Mouse (Mus musculus) forelimb bud, embryonic 11.5 days (tissue): Measurements from ENCODE around the gene Rusc2.

ENCODE experiments used
- DNase-seq: peaks from one replicate; pipeline ENCODE4 v3.0.0-alpha.2; 2012; ENCODE audit warnings: low read depth, low spot score

The Rusc2 gene

GRCm38 (mm10) chr4:43442044-43442443, 60.3 kb downstream of the Rusc2 start:
- DNase-seq: peak; percentile 100

- DNase-seq: peak; percentile 75
Observed at GRCm38 (mm10) chr4:43442456-43443361, 60.9 kb downstream of the Rusc2 start.

DNA sequence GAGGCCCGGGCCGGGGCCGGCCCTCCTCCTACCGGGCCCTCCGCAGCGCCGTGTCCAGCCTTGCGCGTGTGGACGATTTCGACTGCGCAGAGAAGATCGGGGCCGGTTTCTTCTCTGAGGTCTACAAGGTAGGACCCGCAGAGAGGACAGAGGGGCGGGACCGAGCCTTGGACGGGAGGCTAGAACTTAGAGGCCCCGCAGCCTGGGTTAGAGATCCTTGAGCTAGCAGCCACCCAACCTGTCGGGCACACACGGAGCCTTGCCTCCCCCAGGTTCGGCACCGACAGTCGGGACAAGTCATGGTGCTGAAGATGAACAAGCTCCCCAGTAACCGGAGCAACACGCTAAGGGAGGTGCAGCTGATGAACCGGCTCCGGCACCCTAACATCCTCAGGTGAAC, 61.7 kb downstream of the Rusc2 start:
- no peak for DNase-seq

- DNase-seq: no peak
Observed at GRCm38 (mm10) chr4:43447251-43447650, 65.5 kb downstream of the Rusc2 start.

GRCm38 (mm10) chr4:43448554-43448953, 66.8 kb downstream of the Rusc2 start:
- no peak for DNase-seq

DNA sequence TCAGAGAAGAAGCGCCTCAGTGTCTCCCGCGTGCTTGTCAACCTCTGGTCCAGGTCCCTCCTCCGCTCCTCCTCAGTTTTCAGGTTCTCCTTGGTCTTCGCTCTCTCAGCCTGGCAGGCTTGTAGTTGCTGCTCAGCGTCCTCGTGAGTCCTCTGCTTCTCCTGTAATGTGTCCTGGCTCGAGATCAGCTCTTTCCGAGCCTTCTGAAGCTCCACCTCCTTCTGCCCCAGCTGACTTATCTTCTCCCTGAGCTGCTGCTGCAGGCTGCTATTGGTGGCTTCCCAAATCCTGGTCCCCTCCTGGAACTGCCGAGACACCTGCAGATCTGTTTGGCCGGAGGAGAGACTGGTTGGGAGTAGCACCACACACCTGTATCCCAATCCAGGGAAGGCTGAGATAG, 70.5 kb downstream of the Rusc2 start:
- DNase-seq: no peak

DNA sequence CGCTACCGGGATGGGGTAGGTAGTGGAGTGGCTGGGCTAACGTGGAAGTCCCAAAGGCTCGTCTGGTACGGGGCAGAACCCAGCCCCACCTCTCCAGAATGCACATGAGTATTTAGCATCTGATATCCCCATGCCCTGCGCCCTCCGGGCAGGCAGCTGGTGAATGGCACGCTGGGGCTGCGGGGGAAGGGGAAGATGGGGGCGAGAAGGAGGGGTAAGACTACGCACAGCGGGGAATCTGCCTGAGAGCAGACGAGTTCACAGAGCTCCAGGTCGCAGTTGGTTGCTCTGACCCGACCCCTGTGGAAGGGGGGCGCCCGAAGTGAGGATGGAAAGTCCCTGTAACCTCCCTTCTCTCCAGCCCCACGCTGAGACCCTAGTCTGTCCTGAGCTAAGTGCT, 71.6 kb downstream of the Rusc2 start:
- DNase-seq: no peak

GRCm38 (mm10) chr4:43454041-43454836, 72.5 kb downstream of the Rusc2 start, which contains the start of gene Cd72:
TSS of gene Cd72 (minus strand) at chr4:43454628.
- no peak for DNase-seq

DNA sequence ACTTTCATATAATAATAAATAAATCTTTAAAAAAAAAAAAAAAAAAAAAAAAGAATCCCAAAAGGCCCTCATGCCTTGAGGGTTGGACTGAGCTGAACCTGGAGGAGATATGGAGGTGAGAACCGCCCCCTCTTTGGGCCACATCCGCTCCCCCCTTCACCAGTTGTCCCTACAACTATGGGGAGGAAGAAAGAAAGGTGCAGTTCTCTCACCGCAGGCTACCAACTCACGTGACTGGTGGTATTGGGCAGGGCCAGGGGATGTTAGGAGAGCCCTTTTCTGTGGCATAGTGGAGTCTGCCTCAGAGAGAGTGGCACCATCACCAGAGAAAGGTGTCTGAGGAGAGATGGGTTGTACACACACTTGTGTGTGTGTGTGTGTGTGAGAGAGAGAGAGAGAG, 74.7 kb downstream of the Rusc2 start:
- DNase-seq: no peak

DNA sequence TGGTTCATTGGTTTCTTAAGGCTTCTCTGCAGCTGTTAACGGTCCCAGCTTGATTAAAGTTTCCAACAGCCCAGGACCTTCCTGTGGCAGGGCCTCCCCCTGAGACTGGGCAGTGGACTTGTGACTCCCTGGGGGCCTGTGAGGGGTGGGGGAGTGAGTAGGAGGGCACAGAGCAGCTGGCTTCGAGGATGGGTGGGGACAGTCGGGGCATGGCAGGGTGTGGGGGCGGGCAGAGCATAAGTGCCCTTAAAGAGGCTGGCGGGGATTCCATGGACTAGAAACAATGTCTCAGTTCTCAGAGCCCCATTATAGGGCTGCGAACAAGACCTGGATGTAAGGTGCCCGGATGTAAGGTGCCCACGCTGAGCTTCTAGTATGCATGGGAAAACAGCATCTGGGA, 75.3 kb downstream of the Rusc2 start:
- no peak for DNase-seq

GRCm38 (mm10) chr4:43463102-43463501, 81.3 kb downstream of the Rusc2 start:
- no peak for DNase-seq

- DNase-seq: no peak
Observed at GRCm38 (mm10) chr4:43465935-43466334, 84.2 kb downstream of the Rusc2 start.

GRCm38 (mm10) chr4:43466872-43467271, 85.1 kb downstream of the Rusc2 start:
- DNase-seq: no peak

DNA sequence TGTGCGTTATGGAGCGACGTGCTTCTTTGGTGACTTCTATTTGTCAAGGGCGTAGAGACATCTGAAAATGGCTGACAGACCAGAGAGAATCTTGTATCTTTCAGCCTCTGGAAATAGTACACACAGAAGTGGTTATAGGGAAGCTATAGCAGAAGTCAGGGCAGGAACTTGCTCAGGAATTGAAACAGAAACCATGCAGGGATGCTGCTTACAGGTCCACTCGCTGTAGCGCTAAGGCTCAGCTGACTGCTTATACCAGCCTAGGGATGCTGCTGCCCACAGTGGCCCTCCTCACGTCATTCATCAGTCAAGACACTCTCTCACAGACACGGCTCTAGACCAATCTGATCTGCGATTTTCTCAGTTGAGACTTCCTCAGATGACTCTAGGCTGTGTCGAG, 88.5 kb downstream of the Rusc2 start:
- no peak for DNase-seq

- DNase-seq: no peak
Observed at GRCm38 (mm10) chr4:43473636-43474035, 91.9 kb downstream of the Rusc2 start.

DNA sequence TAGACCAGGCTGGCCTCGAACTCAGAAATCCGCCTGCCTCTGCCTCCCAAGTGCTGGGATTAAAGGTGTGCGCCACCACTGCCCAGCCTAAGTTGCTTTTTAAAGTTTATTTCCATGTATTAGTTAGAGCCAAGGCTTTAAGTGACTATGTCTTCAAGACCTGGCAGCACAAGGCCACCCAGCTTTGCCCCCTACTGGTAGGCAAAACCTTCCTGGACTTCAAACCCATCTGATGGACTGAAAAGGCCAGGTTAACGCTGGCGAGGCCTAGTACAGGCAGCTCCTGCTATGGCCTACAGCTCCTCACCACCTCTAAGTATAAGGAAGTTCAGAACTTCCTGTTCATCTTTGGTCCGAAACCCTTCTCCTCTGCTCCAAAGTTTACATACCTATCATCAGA, 94.8 kb downstream of the Rusc2 start:
- no peak for DNase-seq
